Mouse (Mus musculus): ENCODE data around the gene Mterf1a.
"Not testable (repeated sequence)": the region's sequence is repeated elsewhere in the genome, so short reads cannot be mapped to it uniquely, and the experiment has no call there.

GRCm38 (mm10) chr5:3943169-3943568, 49.4 kb upstream of the Mterf1a start:
- TF ChIP-seq GATA1, TAL1 (IDR thresholded peaks at IDR 0.05; ENCODE audit: low read length): not testable (repeated sequence)
